Mouse (Mus musculus) hindbrain, embryonic 10.5 days (tissue): ENCODE measurements around the gene Hs6st1. TPM values are rescaled to one million over a fixed set of nuclear protein-coding genes. Genes with fewer than 3 reads are reported as not detected.

ENCODE experiments used
- DNase-seq: peaks from one replicate; pipeline ENCODE4 v3.0.0-alpha.2; 2017; ENCODE audit warnings: low spot score
- H3K27ac ChIP-seq: fragments of 300-500 bp; sonication (generic); 2 replicates; pipeline ENCODE4 v1.5.1; 2016; ENCODE audit warnings: mild to moderate bottlenecking, moderate library complexity
- H3K27me3 ChIP-seq: fragments of 300-500 bp; sonication (generic); 2 replicates; pipeline ENCODE4 v1.6.1; 2016; ENCODE audit warnings: mild to moderate bottlenecking; ENCODE audit not compliant: poor library complexity, insufficient read depth, severe bottlenecking
- H3K36me3 ChIP-seq: fragments of 300-500 bp; sonication (generic); 2 replicates; pipeline ENCODE4 v1.6.1; 2016; ENCODE audit warnings: mild to moderate bottlenecking, moderate library complexity
- H3K4me1 ChIP-seq: fragments of 300-500 bp; sonication (generic); replicated peaks from 2 replicates; pipeline ENCODE4 v1.6.1; 2016; ENCODE audit warnings: mild to moderate bottlenecking
- H3K4me3 ChIP-seq: fragments of 300-500 bp; sonication (generic); 2 replicates; pipeline ENCODE4 v1.5.1; 2016; ENCODE audit warnings: mild to moderate bottlenecking, moderate library complexity
- H3K9me3 ChIP-seq: fragments of 300-500 bp; sonication (generic); 2 replicates; pipeline ENCODE4 v1.6.1; 2016; ENCODE audit warnings: mild to moderate bottlenecking, moderate library complexity
- WGBS: fragments of 180-500 bp; shearing (Covaris S2); methylation state at CpG from one replicate; pipeline ENCODE4 v1.1.7; 2016; 5-methylcytosine and 5-hydroxymethylcytosine counted together
- polyA plus RNA-seq: library from polyadenylated mRNA; unstranded; fragments of >200 nt; fragmentation: Nextera tagmentation; extraction: Ambion mirVana; gene quantifications from 2 replicates; pipeline ENCODE4 v1.2.1, GENCODE M21; 2016

The Hs6st1 gene
- polyA plus RNA-seq, 1 experiment from 2014 or later, result 6.2 TPM

DNA sequence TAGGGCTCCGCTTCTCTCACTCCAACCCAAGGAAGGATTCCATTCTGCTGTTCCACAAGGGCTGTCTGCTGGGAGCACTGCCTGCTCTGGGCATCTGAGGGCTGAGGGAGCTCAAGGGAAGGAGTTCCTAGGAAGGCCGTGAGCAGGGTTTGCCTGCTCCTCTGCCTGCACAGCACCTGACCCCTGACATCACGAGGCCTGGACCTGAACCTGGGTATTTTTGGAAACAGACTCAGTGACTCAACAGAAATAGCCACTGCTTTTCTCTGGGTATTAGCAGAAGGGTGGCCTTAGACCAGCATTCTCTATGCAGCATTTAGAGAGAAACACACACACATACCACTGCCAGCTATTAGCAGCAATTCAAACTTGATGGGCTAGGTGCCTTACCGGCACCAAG lies 30.2 kb downstream of the Hs6st1 start:
- no peak for DNase-seq
- Histone ChIP-seq H3K27me3 (no peaks in the 10 kb centered on the region), H3K27ac (no peak overlapping the region), H3K9me3 (no peaks in the 10 kb centered on the region), H3K4me3 (no peak overlapping the region), H3K4me1 (no peaks in the 10 kb centered on the region), H3K36me3 (peaks cover 99% of the 10 kb centered on the region)
- WGBS, result 93% methylated on average over 4 of the region's 4 CpGs

DNA sequence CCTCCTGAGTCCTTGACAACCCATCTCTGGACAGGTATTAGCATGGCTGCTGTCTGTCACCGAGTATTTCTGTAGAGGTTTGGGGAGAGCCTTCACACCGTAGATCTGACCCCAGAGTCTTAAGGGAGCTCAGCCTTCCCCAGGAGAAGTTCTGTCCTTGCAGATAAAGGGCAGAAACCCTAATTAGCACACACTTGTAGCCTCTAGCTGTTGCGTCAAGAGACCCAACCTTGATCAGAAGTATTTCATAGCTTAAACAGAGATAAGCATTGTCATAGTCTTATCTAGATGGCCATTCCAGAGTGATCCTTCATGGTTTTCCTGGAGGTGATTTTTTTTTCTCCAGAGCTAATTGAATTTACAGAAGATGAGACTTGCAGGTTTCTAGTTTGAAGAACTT lies 32.2 kb downstream of the Hs6st1 start:
- H3K4me3 ChIP-seq, result no peak overlapping the region
- 95% methylated on average over 3 of the region's 3 CpGs for WGBS
- no peaks in the 10 kb centered on the region for H3K9me3 ChIP-seq
- no peak overlapping the region for H3K27ac ChIP-seq
- DNase-seq, result no peak
- H3K36me3 ChIP-seq, result peaks cover 99% of the 10 kb centered on the region
- no peaks in the 10 kb centered on the region for H3K4me1 ChIP-seq
- H3K27me3 ChIP-seq, result no peaks in the 10 kb centered on the region

DNA sequence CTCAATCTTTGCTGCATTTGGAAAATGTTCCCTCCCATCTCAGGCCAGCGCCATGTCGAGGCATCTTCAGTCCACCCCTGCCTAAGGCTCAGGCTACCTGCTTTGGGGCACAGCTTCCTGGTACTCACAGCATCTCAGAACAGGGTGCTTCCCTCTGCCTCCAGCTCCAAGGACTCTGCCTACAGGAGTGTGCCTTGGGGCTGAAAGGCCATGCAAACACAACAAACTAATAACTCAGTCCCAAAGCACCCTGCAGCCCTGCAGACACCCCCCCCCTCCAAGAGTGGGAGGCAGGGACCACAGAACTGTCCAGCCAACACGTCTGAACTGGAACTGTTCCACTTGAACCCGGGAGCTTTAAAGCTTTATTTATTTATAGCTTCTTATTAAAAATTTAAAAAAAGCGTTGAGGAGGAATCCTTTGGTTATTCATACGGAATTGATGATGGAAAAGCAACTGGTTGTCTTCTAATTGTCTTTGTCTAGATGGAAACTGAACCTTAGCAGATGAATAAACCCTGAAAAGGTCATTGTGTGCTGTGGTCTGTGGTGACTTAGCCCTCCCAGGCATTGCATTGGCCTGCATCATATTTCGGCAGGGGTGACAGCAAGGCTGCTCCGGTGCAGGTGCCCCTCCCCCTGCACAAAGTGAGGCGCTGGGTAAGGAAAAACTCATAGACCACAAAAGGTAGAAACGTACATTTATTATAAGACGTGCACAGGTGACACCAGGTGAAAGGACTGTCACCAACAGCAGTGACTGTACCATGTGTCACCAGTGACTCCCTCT lies 37.9 kb downstream of the Hs6st1 start:
- Histone ChIP-seq H3K27ac (no peak overlapping the region), H3K27me3 (no peaks in the 10 kb centered on the region), H3K4me3 (no peak overlapping the region), H3K36me3 (peaks cover 58% of the 10 kb centered on the region), H3K9me3 (no peaks in the 10 kb centered on the region), H3K4me1 (no peaks in the 10 kb centered on the region)
- no peak for DNase-seq
- WGBS, result 91% methylated on average over 11 of the region's 11 CpGs

DNA sequence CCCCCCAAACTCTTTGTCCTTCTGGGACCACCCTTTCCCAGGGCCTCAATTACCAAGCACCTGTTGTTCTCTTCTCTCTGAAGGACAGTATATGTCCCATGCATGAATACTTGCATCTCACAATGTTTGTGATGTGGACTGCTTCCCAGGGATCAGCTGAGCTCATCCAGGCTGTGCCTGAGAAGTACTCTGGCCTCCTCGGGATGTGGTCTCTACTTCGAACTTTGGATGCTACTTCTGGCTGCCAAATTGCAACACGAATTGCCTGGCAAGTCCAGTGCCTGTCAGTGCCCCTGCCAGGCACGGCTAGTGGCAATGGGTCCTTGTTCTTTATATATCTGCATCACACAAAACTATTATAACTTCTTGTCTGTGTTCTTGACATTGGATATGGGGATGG lies 41.8 kb downstream of the Hs6st1 start:
- H3K4me1 ChIP-seq, result peaks cover 5% of the 10 kb centered on the region; the same call in 1 of the 2 replicates
- no peak for DNase-seq
- H3K27me3 ChIP-seq, result no peaks in the 10 kb centered on the region
- H3K4me3 ChIP-seq, result no peak overlapping the region
- H3K27ac ChIP-seq, result no peak overlapping the region
- no peaks in the 10 kb centered on the region for H3K9me3 ChIP-seq
- peaks cover 20% of the 10 kb centered on the region for H3K36me3 ChIP-seq
- WGBS, result 89% methylated on average over 4 of the region's 4 CpGs

DNA sequence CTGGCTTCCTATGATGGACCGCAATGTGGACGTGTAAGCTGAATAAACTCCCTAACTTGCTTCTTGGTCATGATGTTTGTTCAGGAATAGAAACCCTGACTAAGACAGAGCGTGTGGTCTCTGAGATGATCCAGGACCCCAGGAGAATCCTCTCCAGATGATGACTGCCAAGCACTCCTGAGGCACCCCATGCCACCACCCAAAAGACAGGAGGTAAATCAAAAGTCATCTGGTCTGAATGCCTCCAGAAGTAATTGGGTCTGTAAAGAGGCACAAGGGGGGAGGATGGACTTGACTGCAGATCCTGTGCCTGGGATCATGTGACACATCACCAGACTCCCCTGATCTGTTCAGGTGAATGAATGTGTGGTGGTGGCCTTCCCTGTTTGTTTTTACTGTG lies 44.5 kb downstream of the Hs6st1 start:
- H3K9me3 ChIP-seq, result no peaks in the 10 kb centered on the region
- no peak overlapping the region for H3K4me3 ChIP-seq
- peaks cover 5% of the 10 kb centered on the region; the same call in 1 of the 2 replicates for H3K4me1 ChIP-seq
- no peaks in the 10 kb centered on the region for H3K27me3 ChIP-seq
- no peaks in the 10 kb centered on the region for H3K36me3 ChIP-seq
- no peak overlapping the region for H3K27ac ChIP-seq
- no peak for DNase-seq
- 91% methylated on average over 3 of the region's 3 CpGs for WGBS

DNA sequence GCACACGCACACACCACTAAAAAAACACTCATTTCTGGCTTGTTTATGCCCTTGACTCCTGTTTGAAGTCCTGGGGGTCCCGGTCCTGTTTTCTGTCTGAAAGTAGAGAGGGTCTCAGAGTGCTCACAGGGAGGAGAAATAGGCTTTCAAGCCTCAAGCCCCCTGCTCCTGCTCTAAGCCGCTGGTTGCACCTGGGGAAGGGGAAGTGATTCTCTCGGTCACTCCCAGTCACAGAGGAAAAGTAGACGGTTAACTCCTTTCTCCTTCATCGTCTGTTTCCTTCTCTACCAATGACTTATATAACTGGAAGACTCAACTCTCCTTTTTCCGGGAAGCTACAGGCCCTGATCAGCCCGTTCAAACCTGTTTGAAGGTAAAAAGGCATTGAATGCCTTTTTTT lies 45.5 kb downstream of the Hs6st1 start:
- WGBS, result 85% methylated on average over 8 of the region's 8 CpGs
- Histone ChIP-seq H3K36me3 (no peaks in the 10 kb centered on the region), H3K27me3 (no peaks in the 10 kb centered on the region)

DNA sequence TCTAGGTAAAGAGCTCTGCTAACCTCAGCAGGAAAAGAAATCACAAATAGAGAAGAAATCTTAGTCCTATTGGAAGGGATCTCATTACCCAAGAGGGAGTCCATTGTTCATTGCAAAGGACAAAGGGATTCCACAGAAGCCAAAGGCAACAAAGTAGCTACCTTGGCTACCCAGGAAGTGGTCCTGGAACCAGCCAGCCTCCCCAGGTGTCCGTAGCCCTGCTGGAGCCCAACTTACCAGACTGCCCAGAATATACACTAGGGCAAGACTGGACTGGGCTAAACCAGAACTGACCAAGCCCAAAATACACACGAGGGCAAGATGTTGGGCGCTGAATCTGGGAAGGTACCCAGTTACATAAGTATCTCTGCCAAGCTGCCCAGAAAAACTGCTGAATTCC lies 46.6 kb downstream of the Hs6st1 start:
- Histone ChIP-seq H3K27ac (no peak overlapping the region), H3K4me1 (peaks cover 5% of the 10 kb centered on the region; the same call in 1 of the 2 replicates), H3K4me3 (no peak overlapping the region), H3K27me3 (no peaks in the 10 kb centered on the region), H3K9me3 (no peaks in the 10 kb centered on the region), H3K36me3 (no peaks in the 10 kb centered on the region)
- no peak for DNase-seq
- WGBS, result 79% methylated on average over 3 of the region's 3 CpGs

More for the DNA sequence above, 45.5 kb downstream of the Hs6st1 start:
- Histone ChIP-seq H3K4me3 (no peak overlapping the region), H3K27ac (no peak overlapping the region), H3K4me1 (peaks cover 5% of the 10 kb centered on the region; the same call in 1 of the 2 replicates), H3K9me3 (no peaks in the 10 kb centered on the region)
- DNase-seq, result no peak

DNA sequence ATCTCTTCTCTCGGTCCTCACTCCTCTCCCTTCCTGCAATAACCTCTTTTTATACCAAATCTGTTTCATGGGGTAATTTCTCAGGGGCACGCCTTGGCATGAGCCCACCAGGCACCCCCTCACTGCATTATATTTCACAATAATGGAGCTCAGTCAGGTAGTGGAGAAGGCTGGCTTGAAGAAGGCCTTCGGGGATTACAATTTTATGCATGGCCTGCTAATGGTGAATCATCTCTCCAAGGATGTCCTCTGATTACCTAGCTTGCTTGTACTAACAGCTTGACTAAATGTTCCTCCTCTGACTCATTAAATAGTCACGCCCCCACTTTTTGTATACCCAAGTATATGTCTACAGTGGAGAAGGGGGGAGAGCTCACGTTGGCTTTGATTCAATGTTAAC lies 48.3 kb downstream of the Hs6st1 start:
- Histone ChIP-seq H3K27ac (no peak overlapping the region), H3K4me3 (no peak overlapping the region), H3K36me3 (no peaks in the 10 kb centered on the region), H3K27me3 (no peaks in the 10 kb centered on the region), H3K4me1 (peaks cover 5% of the 10 kb centered on the region; the same call in 1 of the 2 replicates), H3K9me3 (no peaks in the 10 kb centered on the region)
- no peak for DNase-seq
- WGBS, result 89% methylated on average over 5 of the region's 5 CpGs

DNA sequence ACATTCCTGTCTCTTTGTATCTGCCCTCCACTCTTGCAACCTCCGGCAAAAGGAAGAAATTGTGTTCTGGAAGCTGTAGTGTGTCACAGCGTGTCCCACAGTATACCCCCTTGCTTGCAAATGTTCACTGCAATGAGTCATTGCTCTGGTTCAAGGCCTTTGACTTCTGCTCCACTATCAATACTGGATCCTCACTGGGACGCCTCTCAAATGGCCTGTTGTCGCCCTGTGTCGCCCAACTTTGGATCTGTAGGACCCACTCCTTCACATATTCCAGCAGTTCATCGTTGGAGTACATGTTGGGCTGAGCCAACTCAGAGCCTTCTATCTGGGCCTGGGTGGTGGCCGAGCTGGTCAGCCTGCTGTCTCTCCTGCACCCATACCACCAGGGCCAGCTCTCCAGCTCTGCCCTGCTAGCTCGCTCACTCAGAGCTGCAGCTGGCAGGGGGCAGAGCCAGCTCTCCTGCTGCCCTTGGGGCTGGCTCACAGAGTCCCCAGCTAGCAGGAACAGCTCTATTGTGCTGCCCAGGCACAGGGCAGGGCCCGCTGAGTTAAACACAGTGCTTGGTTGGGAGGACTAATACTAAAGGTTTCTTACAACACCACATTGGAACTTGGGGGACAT lies 50.0 kb downstream of the Hs6st1 start:
- H3K27ac ChIP-seq, result no peak overlapping the region
- no peaks in the 10 kb centered on the region for H3K27me3 ChIP-seq
- no peak overlapping the region for H3K4me3 ChIP-seq
- H3K36me3 ChIP-seq, result no peaks in the 10 kb centered on the region
- H3K9me3 ChIP-seq, result no peaks in the 10 kb centered on the region
- H3K4me1 ChIP-seq, result peaks cover 11% of the 10 kb centered on the region; the same call in 1 of the 2 replicates
- no peak for DNase-seq
- WGBS, result 77% methylated on average over 9 of the region's 9 CpGs

DNA sequence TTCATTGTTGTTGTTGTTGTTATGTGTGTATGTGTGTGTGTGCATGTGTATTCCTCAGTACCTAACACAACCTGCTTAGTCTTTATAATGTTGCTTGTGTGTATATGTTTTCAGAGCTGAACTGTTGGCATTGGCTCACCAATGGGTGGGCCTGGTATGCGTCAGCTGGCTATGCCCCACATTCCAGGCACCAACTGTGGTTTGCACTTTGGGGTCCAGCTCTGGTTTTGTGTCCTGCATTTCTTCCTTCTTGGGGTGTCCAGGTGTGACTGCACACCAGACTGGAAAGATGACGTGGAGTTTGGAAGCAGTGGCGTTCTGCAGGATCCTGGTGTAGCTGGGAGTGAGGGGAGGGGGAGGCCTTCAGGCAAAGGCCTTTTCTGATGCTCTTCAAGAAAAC lies 50.8 kb downstream of the Hs6st1 start:
- Histone ChIP-seq H3K36me3 (no peaks in the 10 kb centered on the region), H3K27me3 (no peaks in the 10 kb centered on the region), H3K4me3 (no peak overlapping the region), H3K4me1 (peaks cover 11% of the 10 kb centered on the region; the same call in 1 of the 2 replicates), H3K9me3 (no peaks in the 10 kb centered on the region), H3K27ac (no peak overlapping the region)
- DNase-seq, result no peak
- WGBS, result 88% methylated on average over 3 of the region's 3 CpGs

DNA sequence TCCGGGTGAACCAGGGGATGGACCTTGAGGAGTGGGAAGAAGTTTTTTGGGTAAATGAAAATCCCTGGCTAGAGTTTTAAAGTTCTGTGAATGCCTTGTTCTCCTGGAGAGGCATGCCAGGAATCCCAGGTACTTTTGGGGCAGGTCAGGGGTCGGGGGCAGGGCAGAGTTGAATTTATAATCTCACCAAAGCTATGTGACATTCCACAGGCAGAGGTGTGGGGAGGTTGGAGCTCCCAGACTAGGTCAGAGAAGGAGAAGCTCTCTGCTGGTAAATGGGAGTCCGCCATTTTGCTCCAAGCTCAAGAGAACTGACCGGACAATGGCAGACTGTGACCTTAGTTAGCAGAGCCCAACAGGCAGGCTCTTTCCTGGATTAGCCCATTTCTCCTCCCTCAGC lies 51.2 kb downstream of the Hs6st1 start:
- H3K36me3 ChIP-seq, result no peaks in the 10 kb centered on the region
- no peak overlapping the region for H3K27ac ChIP-seq
- WGBS, result 89% methylated on average over 4 of the region's 4 CpGs
- H3K27me3 ChIP-seq, result no peaks in the 10 kb centered on the region
- DNase-seq, result no peak
- peaks cover 11% of the 10 kb centered on the region; the same call in 1 of the 2 replicates for H3K4me1 ChIP-seq
- peaks cover 4% of the 10 kb centered on the region; the same call in 1 of the 2 replicates for H3K9me3 ChIP-seq
- no peak overlapping the region for H3K4me3 ChIP-seq

DNA sequence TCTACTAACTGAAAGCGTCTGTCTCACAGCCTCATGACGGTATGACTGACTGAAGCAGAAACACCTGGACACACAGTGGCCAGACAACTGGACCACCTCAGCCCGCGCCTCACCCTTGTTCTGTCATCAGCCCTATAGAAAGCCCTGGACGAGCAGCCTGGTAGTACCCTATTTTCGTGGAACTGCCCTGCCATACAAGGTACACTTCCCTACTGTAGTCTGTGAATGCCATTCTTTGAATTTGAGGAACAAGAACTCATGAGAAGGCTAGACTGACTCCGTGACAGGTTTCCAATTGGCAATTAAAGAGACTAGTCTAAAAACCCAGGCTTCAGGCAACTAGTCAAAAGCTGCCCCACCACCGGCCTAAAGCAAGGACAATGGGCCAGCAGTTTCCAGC lies 53.0 kb downstream of the Hs6st1 start:
- Histone ChIP-seq H3K27ac (no peak overlapping the region), H3K36me3 (no peaks in the 10 kb centered on the region), H3K9me3 (peaks cover 6% of the 10 kb centered on the region; the same call in 1 of the 2 replicates), H3K4me3 (no peak overlapping the region), H3K27me3 (no peaks in the 10 kb centered on the region), H3K4me1 (peaks cover 6% of the 10 kb centered on the region; the same call in 1 of the 2 replicates)
- 82% methylated on average over 8 of the region's 8 CpGs for WGBS
- DNase-seq, result no peak

DNA sequence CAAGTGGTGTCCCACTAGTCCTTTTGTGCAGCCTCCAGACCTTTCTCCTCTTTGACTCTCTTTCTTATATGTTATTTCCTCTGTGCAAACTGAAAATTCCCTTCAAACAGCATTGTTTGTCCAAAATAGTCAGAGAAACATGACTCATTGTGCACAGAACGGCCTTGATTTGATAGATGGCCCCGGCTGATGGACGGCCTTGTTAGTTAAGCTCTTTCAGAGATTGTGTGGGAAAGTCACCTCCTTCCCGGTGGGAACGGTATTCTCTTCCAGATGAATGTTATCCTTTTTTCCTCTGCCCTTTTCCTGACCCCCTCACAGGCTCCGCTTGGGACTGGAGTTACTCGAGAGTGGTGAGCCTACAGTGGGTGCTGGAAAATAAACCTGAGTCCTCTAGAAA lies 56.9 kb downstream of the Hs6st1 start:
- no peak for DNase-seq
- Histone ChIP-seq H3K27me3 (no peaks in the 10 kb centered on the region), H3K4me3 (no peak overlapping the region), H3K9me3 (peaks cover 6% of the 10 kb centered on the region; the same call in 1 of the 2 replicates), H3K36me3 (no peaks in the 10 kb centered on the region), H3K4me1 (peaks cover 10% of the 10 kb centered on the region; the same call in 1 of the 2 replicates), H3K27ac (no peak overlapping the region)
- 73% methylated on average over 7 of the region's 7 CpGs for WGBS
